Mouse (Mus musculus): ENCODE measurements at regions not wholly inside any gene's neighbourhood (a gene's known extent, or its start where the extent isn't known, plus 50 kb on each side); places are given as distances from the start of the nearest gene placed in this dataset.

GRCm38 (mm10) chr19:44655719-44656118 is 93.1 kb downstream of the Hif1an start:
- no peak overlapping the region for H3K9ac ChIP-seq
- no peak overlapping the region for H3K4me2 ChIP-seq
- no peak overlapping the region for H3K4me3 ChIP-seq (replicated peaks)
- H3K27me3 ChIP-seq: peaks cover 89% of the 10 kb centered on the region
- H3K36me3 ChIP-seq (replicated peaks): no peaks in the 10 kb centered on the region
- no peak overlapping the region for H3K27ac ChIP-seq
- ATAC-seq (ENCODE audit: low FRiP score): peak; percentile 36; the same call in 1 of the 2 replicates
- no peaks in the 10 kb centered on the region for H3K9me3 ChIP-seq
- peaks cover 10% of the 10 kb centered on the region; the same call in 1 of the 2 replicates for H3K4me1 ChIP-seq
- WGBS: 2% methylated on average over 6 of the region's 6 CpGs

DNA sequence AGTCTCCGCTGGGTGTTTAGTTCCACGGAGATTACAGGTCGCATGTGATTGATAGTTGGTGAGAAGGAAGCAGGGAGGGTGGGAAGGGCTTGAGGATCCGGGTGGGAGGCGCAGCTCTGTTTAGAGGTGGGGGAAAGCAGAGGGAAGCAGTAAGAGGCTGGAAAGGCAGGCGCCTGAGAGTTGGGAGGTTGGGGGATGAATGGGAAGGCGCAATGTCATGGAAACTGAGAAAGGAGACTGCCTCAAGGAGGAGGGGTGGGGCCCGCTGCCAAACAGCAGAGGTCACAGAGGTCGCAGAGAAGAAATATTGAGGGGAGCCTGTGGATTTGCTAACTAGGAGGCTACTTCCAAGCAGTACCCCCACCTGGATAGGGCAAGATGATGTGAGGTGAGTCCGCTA is 96.5 kb upstream of the Pax2 start:
- Histone ChIP-seq H3K9me3 (no peaks in the 10 kb centered on the region), H3K4me2 (no peak overlapping the region), H3K27me3 (peaks cover 85% of the 10 kb centered on the region), H3K9ac (no peak overlapping the region), H3K27ac (no peak overlapping the region), H3K4me1 (peaks cover 13% of the 10 kb centered on the region; the same call in 1 of the 2 replicates), H3K4me3 (replicated peaks) (no peak overlapping the region), H3K36me3 (replicated peaks) (no peaks in the 10 kb centered on the region)
- ATAC-seq (ENCODE audit: low FRiP score): no peak
- WGBS: 29% methylated on average over 10 of the region's 10 CpGs

GRCm38 (mm10) chr19:44669535-44669958 is 86.3 kb upstream of the Pax2 start:
- peak; percentile 41; the same call in 1 of the 2 replicates for ATAC-seq (ENCODE audit: low FRiP score)
- Histone ChIP-seq H3K4me3 (replicated peaks) (peak overlapping the region; percentile 33), H3K9ac (no peak overlapping the region), H3K27ac (no peak overlapping the region), H3K4me2 (peak overlapping the region; percentile 60), H3K9me3 (no peaks in the 10 kb centered on the region), H3K36me3 (replicated peaks) (no peaks in the 10 kb centered on the region), H3K4me1 (peaks cover 32% of the 10 kb centered on the region), H3K27me3 (peaks cover 98% of the 10 kb centered on the region)
- under 1% methylated on average over 14 of the region's 14 CpGs for WGBS

GRCm38 (mm10) chr19:44674621-44675245 is 81.1 kb upstream of the Pax2 start:
- Histone ChIP-seq H3K4me2 (peak overlapping the region; percentile 40), H3K4me3 (replicated peaks) (peak overlapping the region; percentile 19; the same call in 1 of the 2 replicates), H3K9ac (no peak overlapping the region), H3K4me1 (peaks cover 36% of the 10 kb centered on the region), H3K36me3 (replicated peaks) (no peaks in the 10 kb centered on the region), H3K27me3 (peaks cover 99% of the 10 kb centered on the region), H3K27ac (no peak overlapping the region), H3K9me3 (no peaks in the 10 kb centered on the region)
- no peak for ATAC-seq (ENCODE audit: low FRiP score)
- WGBS: 6% methylated on average over 45 of the region's 45 CpGs

DNA sequence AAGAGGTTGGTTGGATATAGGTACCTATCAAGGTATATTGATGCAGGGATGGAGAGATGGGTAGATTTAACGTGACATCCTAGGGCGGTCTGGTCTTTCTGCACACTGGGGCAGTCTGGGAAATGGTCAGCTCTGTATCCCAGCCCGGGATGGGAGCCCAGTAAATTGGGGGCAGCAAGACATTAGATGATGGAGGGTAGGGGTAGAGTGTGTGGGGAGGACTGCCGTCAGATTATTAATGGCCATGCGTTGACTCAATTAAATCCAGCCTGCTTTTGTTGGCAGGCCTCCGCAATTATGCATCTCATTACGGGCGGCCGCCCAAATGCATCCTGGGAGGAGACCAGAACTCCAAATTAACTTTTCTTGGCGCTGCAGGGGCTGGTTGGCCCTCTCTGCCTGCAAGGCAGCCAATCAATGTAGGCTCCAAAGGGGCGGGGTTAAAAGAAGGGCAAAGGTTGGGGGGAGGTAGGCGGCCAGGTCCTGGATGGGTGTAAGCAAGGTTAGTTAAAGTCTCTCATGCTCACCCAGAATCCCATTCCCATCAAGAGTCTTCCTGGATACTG is 79.2 kb upstream of the Pax2 start:
- no peak overlapping the region for H3K27ac ChIP-seq
- peak; percentile 30; the same call in 1 of the 2 replicates for ATAC-seq (ENCODE audit: low FRiP score)
- peaks cover 99% of the 10 kb centered on the region for H3K27me3 ChIP-seq
- peaks cover 19% of the 10 kb centered on the region for H3K4me1 ChIP-seq
- H3K4me2 ChIP-seq: peak overlapping the region; percentile 33
- no peak overlapping the region for H3K4me3 ChIP-seq (replicated peaks)
- no peaks in the 10 kb centered on the region for H3K36me3 ChIP-seq (replicated peaks)
- WGBS: 4% methylated on average over 12 of the region's 12 CpGs
- no peak overlapping the region for H3K9ac ChIP-seq
- no peaks in the 10 kb centered on the region for H3K9me3 ChIP-seq

DNA sequence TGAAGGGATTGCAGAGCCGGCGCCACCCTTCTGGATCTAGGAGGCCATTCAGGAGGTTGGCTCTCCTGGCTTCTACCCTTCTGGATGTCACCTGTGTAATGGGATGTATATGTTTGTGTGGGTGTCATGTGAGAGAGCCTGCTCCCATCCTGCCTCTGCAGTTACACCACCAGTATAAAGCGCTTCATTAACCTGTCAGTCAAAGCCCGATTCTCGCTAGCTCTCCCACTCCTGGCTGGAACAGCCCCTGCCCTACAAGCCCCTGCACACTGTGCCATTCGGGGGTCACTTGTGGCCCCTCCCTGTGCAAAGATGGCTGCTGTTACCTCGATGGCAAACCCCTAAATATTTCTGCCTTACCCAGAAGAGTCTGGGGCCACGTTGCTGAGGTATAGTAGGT is 78.5 kb upstream of the Pax2 start:
- H3K27ac ChIP-seq: no peak overlapping the region
- no peak overlapping the region for H3K4me2 ChIP-seq
- H3K9me3 ChIP-seq: no peaks in the 10 kb centered on the region
- no peak overlapping the region for H3K9ac ChIP-seq
- H3K36me3 ChIP-seq (replicated peaks): no peaks in the 10 kb centered on the region
- peaks cover 99% of the 10 kb centered on the region for H3K27me3 ChIP-seq
- 56% methylated on average over 8 of the region's 8 CpGs for WGBS
- peaks cover 12% of the 10 kb centered on the region for H3K4me1 ChIP-seq
- ATAC-seq (ENCODE audit: low FRiP score): no peak
- no peak overlapping the region for H3K4me3 ChIP-seq (replicated peaks)

GRCm38 (mm10) chr19:44678686-44679085 is 77.2 kb upstream of the Pax2 start:
- H3K9me3 ChIP-seq: no peaks in the 10 kb centered on the region
- H3K36me3 ChIP-seq (replicated peaks): no peaks in the 10 kb centered on the region
- peaks cover 16% of the 10 kb centered on the region for H3K4me1 ChIP-seq
- H3K4me2 ChIP-seq: no peak overlapping the region
- WGBS: 81% methylated on average over 1 of the region's 1 CpGs
- peaks cover 99% of the 10 kb centered on the region for H3K27me3 ChIP-seq
- no peak overlapping the region for H3K27ac ChIP-seq
- H3K9ac ChIP-seq: no peak overlapping the region
- ATAC-seq (ENCODE audit: low FRiP score): no peak
- no peak overlapping the region for H3K4me3 ChIP-seq (replicated peaks)

- ATAC-seq (ENCODE audit: low FRiP score): no peak
- H3K27ac ChIP-seq: no peak overlapping the region
- H3K9me3 ChIP-seq: no peaks in the 10 kb centered on the region
- H3K36me3 ChIP-seq (replicated peaks): no peaks in the 10 kb centered on the region
- H3K4me2 ChIP-seq: no peak overlapping the region
- H3K9ac ChIP-seq: no peak overlapping the region
- peaks cover 15% of the 10 kb centered on the region for H3K4me1 ChIP-seq
- WGBS: 9% methylated on average over 8 of the region's 8 CpGs
- no peak overlapping the region for H3K4me3 ChIP-seq (replicated peaks)
- H3K27me3 ChIP-seq: peaks cover 99% of the 10 kb centered on the region
Measured at GRCm38 (mm10) chr19:44681675-44682074, 74.2 kb upstream of the Pax2 start.

DNA sequence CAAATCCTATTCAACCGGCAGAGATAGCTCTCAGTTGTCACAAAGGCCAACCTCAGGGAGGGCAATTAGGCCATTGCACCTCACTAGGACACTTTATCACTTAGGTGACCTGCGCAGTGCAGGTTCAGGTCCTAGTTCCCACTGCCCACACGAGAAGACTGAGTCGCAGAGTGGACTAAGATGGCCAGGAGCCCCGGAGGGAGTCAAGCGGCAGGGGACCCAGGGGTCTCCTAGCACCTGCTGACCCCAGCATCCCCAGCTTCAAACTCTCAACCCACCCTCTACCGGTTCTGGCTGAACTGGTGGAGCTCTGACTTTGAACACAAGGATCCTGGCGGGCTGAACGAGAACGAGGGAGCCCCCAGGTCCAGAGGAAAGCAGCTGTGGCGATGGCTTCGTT is 72.7 kb upstream of the Pax2 start:
- Histone ChIP-seq H3K27ac (no peak overlapping the region), H3K9me3 (no peaks in the 10 kb centered on the region), H3K9ac (no peak overlapping the region), H3K4me3 (replicated peaks) (no peak overlapping the region), H3K27me3 (peaks cover 98% of the 10 kb centered on the region), H3K36me3 (replicated peaks) (no peaks in the 10 kb centered on the region), H3K4me1 (peaks cover 12% of the 10 kb centered on the region), H3K4me2 (no peak overlapping the region)
- no peak for ATAC-seq (ENCODE audit: low FRiP score)
- WGBS: 1% methylated on average over 12 of the region's 12 CpGs

DNA sequence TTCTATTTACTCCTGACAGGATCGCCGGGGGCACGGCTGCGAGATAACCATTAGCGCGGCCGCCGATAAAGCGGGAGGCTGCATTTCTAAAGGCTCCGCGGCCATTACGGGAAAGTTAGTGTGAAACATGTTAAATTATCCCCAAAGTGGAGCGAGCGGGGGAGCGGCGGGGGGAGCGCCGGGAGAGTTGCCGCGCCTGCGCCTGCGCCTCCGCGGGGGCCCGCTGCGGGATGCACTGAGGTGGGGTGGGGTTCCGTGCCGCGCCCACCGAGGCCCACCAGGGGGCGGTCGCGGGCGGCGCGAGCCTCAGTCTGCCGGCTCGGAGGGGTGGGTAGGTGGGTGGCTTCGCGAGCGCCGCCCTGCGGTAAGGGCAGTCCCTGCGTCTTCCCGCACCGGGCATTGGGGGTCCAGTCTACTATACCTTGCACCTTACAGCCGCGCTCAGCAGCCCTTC is 71.8 kb upstream of the Pax2 start:
- H3K27ac ChIP-seq: no peak overlapping the region

GRCm38 (mm10) chr19:44686061-44686460 is 69.8 kb upstream of the Pax2 start:
- Histone ChIP-seq H3K4me3 (replicated peaks) (no peak overlapping the region), H3K4me1 (peaks cover 12% of the 10 kb centered on the region), H3K36me3 (replicated peaks) (no peaks in the 10 kb centered on the region), H3K27me3 (peaks cover 98% of the 10 kb centered on the region), H3K27ac (no peak overlapping the region), H3K4me2 (no peak overlapping the region), H3K9me3 (no peaks in the 10 kb centered on the region), H3K9ac (no peak overlapping the region)
- ATAC-seq (ENCODE audit: low FRiP score): no peak
- WGBS: 46% methylated on average over 7 of the region's 7 CpGs

More for the DNA sequence above, 71.8 kb upstream of the Pax2 start:
- no peaks in the 10 kb centered on the region for H3K9me3 ChIP-seq
- H3K4me1 ChIP-seq: peaks cover 12% of the 10 kb centered on the region
- peak overlapping the region; percentile 48 for H3K4me2 ChIP-seq
- ATAC-seq (ENCODE audit: low FRiP score): no peak
- peaks cover 98% of the 10 kb centered on the region for H3K27me3 ChIP-seq
- no peak overlapping the region for H3K9ac ChIP-seq
- no peaks in the 10 kb centered on the region for H3K36me3 ChIP-seq (replicated peaks)
- peak overlapping the region; percentile 31 for H3K4me3 ChIP-seq (replicated peaks)
- WGBS: 1% methylated on average over 46 of the region's 48 CpGs

- peaks cover 30% of the 10 kb centered on the region for H3K4me1 ChIP-seq
- peak overlapping the region; percentile 25 for H3K4me3 ChIP-seq (replicated peaks)
- WGBS: under 1% methylated on average over 17 of the region's 17 CpGs
- no peak overlapping the region for H3K27ac ChIP-seq
- no peaks in the 10 kb centered on the region for H3K36me3 ChIP-seq (replicated peaks)
- H3K27me3 ChIP-seq: peaks cover 94% of the 10 kb centered on the region
- peak overlapping the region; percentile 51 for H3K4me2 ChIP-seq
- H3K9me3 ChIP-seq: no peaks in the 10 kb centered on the region
- ATAC-seq (ENCODE audit: low FRiP score): no peak
- H3K9ac ChIP-seq: no peak overlapping the region
Measured at GRCm38 (mm10) chr19:44692396-44692795, 63.4 kb upstream of the Pax2 start.

DNA sequence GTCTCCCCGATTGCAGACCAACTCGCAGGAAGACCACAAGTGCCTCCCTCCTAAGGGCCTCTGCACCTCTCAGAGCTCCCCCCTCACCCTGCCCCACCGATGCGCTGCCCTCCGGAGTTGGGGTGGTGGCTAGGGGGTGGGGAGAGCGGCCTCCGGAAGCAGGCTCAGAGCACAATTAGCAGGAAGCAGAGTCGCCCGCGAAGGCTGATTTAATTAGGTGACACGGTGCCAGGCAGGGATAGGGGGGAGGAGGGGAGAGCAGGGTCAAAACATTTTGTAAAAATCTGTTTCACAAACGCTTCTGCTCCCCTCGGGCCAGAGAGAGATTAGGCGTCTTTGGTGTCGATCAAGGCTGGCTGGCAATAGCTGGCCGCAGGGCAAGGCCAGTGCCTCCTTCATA is 63.0 kb upstream of the Pax2 start:
- no peaks in the 10 kb centered on the region for H3K9me3 ChIP-seq
- WGBS: under 1% methylated on average over 16 of the region's 16 CpGs
- peak overlapping the region; percentile 51 for H3K4me2 ChIP-seq
- H3K4me1 ChIP-seq: peaks cover 30% of the 10 kb centered on the region
- peaks cover 94% of the 10 kb centered on the region for H3K27me3 ChIP-seq
- H3K4me3 ChIP-seq (replicated peaks): peak overlapping the region; percentile 25
- H3K9ac ChIP-seq: no peak overlapping the region
- 0 out of 2 replicates have a peak, but pooled peaks have one; percentile 39 for ATAC-seq (ENCODE audit: low FRiP score)
- H3K36me3 ChIP-seq (replicated peaks): no peaks in the 10 kb centered on the region
- no peak overlapping the region for H3K27ac ChIP-seq
